Mouse (Mus musculus) A20 (cell line): ENCODE data around the gene Lbr.

Source experiments
- DNase-seq: peaks from one replicate; pipeline ENCODE4 v3.0.0-alpha.2; 2011; ENCODE audit warnings: low read depth, low spot score

Gene Lbr

DNA sequence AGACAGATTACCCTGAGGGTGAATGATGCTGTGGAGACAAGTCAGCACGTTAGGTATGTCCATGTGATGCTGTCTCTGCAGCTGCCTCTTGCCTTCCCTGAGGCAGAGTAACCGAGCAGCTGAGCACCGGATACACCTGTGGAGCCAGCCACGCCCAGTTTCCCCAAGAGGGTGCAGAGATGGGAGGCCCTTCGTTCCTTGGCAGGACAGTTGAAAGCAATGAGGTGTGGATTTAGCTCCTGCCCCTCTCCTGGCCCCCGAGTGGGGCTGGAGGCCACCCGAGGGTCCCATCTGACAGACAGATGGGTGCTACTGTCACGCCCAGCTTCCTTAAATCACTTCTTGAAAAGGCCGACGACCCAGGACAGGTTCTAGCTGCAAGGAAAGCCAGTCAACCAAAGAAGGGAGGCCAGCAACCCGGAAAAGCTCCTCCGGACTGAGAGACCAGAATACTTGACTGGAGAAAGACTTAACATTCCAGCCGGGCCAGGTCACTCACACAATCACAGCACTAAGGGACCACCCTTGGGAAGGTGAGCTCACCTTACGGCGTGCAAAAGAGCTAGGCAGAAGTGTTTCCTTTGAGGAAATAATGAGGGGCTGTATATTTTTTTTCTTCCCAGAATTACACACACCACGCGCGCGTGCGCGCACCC, 10.4 kb upstream of the Lbr start:
- peak; percentile 97 for DNase-seq

- peak; percentile 79 for DNase-seq
Observed at GRCm38 (mm10) chr1:181852466-181852865, 9.6 kb upstream of the Lbr start.

DNA sequence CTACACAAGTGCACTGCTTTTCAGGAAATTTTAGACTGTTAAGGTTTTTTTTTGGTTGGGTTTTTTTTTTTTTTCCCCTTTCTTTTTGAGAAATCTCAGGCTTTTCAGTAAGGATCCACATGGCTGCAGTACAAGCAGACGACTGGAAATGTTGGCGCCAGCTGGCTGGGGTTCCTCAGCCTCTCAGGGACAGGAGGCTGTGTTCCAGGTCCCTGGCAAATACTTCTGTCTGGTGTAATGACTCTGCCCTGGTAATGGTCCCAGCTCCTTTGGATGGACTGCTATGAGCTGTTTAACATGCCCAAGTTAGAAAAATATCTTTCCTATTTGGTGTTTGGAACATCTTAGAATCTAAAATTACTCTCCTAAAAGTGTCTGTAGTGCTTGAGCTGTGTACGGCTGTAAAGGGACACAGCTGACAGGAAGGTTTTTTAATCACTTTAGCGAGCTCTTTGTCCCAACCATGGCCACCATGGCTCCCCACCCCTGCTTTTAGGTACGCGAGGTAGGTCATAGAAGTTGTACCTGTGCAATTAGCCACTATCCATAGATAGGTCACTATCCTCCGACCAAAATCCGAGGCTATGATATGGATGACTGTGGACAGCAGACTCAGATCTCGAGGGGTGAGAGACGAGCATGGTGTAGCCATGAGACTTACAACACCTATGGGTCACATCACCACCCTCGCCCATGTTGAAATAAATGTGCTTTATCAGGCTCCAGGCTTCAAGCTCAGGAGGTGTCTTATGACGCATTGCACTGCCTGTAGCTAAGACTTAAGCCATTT, 8.9 kb upstream of the Lbr start:
- no peak for DNase-seq

DNA sequence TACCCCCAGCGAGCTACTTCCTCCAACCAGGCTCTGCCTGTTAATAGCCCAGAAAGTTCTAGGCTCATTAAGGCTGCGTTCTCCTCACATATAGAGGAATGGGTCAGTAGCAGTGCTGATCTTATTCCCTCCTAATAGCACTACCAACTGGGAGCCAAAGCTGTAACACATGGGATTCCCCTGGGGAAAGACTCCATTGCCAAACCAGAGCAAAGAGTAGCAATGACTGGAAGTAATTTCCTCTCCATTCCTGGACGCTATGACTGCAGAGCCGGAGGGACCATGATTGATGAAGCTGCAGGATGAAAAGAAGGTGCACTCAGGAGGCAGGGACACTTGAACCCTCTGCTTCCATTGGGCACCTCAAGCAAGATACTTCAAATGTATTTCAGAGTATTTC, 7.6 kb upstream of the Lbr start:
- no peak for DNase-seq

DNA sequence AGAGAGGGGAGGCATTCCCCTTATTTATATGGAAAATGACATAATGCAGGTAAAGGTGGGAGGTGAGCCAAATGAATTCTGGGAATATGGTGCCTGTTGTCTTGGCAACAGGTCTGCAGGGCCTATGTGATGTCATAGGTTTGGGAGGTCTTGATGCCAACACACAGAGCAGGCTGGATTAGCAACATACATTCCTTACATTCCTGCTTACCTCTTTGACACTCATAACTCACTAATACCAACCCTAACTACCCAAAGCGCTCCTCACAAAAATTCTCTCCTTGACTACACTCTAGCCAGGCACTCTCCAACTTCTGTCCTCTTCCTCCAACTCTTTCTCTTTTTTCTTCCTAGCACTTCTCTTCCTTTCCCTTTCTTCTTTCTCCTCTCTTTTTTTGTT, 5.4 kb upstream of the Lbr start:
- DNase-seq: no peak

- peak; percentile 66 for DNase-seq
Observed at GRCm38 (mm10) chr1:181847396-181847795, 4.5 kb upstream of the Lbr start.

GRCm38 (mm10) chr1:181845767-181846166, 2.9 kb upstream of the Lbr start:
- peak; percentile 71 for DNase-seq

DNA sequence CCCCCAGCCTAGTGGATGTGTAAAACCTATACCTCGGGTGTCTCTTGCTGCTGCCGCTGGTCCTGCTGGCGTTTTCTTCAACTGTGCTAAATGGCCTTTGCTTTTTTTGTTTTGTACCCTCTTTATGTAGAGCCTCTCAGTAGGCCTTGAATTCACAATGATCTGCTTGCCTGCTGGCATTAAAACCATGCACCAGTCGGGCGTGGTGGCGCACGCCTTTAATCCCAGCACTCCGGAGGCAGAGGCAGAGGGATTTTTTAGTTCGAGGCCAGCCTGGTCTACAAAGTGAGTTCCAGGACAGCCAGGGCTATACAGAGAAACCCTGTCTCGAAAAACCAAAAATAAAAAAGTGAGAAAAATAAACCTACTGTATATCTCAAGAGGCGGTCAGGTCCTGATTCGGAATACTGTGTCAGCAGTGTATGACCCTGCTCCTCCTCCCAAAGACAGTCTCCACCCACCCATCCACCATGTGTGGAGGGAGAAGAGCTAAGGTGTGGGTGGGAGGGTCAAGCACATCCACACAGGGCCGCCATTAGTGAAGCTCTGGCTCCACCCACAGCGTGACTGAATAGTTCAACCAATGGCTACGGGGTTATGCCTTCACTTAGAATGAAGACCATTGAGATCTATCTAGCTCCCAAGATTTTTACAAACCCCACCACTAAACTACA, 2.2 kb upstream of the Lbr start:
- peak; percentile 83 for DNase-seq

GRCm38 (mm10) chr1:181841864-181842672, 778 bp downstream of the Lbr start:
- DNase-seq: peak; percentile 98

- DNase-seq: no peak
Observed at GRCm38 (mm10) chr1:181841396-181841795, 1.4 kb downstream of the Lbr start.

- DNase-seq: no peak
Observed at GRCm38 (mm10) chr1:181839746-181840366, 3.0 kb downstream of the Lbr start.

DNA sequence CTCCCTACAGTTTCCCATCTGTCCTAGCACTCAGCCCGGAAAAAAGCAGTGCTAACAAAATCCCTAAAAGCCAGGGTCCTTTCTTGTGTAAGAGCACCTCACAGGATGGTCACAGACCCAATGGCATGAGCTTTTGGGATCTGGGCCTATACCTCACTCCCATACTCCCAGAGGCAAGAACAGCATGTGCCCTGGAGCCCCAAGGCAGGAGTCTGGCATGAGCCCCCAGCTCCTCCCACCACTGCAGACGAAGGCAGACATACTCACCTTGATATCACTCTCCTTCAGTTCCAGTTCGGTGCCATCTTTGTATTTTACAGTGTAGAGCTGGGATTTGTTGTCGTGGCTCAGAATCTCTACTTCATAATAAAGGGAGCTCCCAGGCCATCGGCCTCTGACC, 4.7 kb downstream of the Lbr start:
- DNase-seq: no peak

DNA sequence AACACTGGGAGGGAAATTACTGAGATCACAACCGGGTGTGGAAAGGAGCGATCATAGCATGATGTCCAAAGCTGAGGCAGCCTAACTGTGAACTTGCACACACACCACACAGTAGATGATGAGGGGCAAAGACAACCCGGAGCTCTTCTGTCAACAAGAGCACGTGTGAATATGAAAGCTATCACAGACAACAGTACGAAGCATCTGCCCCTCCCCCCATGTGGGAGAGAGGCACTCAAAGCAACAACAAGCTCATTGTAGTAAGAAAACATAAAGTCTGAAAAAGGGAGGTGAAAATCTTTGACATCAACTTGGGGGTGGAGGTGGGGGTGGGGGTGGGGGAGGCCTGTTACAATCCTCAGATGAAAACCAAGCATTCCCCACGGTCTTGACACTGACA, 9.7 kb downstream of the Lbr start:
- no peak for DNase-seq

GRCm38 (mm10) chr1:181832720-181833119, 10.1 kb downstream of the Lbr start:
- DNase-seq: no peak

DNA sequence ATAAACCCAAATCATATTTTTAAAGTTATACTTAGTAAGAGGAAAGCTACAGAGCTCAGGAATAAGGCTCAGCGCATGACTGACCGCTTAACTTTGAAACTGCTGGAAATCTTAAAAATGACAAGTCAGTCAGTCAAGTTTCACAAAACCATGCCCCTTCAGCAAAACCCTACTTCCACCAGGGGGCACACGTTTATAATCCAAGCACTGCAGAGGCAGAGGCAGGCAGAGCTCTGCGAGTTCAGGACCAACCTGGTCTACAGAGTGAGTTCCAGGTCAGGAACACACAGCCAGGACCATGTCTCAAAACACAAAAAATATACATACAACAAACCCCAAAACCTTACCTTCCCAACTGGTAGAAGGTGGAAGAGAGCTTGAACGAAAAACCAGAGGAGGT, 14.5 kb downstream of the Lbr start:
- peak; percentile 54 for DNase-seq

DNA sequence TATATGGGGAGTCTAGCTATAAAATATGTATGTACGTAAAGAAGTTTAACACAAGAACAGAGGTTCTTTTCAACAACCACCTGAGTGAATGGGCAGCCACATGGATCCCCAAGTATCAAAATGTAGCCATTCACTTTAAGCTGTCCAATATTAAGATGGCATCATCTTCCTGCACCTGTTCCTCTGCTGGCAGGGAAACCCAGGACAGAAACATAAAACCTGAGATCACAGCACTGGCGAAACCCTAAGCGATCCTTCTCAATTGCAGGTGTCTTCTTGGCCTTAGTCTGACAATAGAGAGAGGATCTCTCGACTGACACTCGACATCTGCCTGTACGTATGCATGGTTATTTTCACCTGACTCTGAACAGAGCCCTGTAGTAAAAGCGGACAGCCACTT, 16.1 kb downstream of the Lbr start:
- no peak for DNase-seq

DNA sequence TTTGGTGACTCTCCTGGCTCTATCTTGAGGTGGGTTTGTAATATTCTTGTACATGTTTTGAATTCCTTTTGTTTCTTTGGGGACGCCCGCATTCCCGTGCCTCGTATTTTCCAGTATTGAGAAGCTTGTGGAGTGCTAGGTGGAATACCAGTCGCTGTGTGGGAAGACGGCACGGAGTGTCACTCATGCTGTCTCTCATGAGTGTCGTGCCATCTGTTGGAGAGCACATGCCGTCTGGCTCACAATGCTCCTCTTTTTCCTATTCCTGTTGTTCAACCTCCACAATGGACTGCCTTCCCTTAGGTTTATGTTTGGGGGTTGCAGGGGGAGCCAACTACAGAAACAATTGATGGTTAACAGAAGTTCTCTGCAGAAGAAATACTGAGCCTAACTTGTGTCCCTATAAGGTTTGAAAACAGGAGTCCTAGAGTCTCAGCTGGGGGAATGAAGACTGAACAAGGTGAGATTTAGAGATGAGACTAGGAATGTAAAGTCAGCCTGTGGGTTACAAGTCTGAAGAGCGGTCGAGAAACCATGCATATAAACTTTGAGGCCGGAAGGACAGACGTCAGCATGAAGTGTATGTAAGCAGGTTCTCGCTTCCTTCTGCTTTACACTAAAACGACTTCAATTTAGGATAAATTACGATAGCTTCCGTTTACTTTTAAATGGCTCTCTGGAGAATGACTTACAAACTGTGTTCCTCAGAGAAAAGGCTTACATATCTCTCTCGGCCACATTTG, 31.2 kb downstream of the Lbr start:
- DNase-seq: no peak

GRCm38 (mm10) chr1:181800667-181801066, 42.2 kb downstream of the Lbr start:
- no peak for DNase-seq

- DNase-seq: no peak
Observed at GRCm38 (mm10) chr1:181799911-181800310, 42.9 kb downstream of the Lbr start.

DNA sequence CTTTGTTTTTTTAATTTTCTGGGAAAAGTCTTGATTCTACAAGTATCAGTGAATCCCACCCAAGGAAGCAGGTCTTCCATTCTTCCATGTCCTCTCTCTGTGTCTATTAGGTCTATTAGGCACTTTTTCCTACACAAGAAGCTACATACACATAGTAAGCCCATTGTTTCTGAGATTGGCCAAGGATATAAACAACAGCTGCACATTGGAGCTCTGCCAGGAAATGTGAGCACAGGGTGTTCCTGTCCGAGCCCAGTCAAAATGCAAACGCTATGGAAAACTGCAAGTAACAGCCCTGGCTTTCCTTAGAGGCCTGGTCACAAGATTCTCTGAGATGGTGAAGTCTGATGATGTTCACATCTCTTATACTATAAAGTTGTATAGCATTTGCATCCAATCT, 49.3 kb downstream of the Lbr start:
- no peak for DNase-seq

GRCm38 (mm10) chr1:181789952-181790351, 52.9 kb downstream of the Lbr start:
- DNase-seq: no peak
